Mouse (Mus musculus) embryonic facial prominence, embryonic 13.5 days (tissue): Measurements from ENCODE around the gene Tspan12. TPM values are rescaled to one million over a fixed set of nuclear protein-coding genes. Genes with fewer than 3 reads are reported as not detected.

Experiments
- ATAC-seq: fragments of 200-750 bp; cut with Nextera tagmentation; 2 replicates; pipeline ENCODE4 v1.8.0; 2017; ENCODE audit warnings: low read depth; ENCODE audit not compliant: insufficient number of reproducible peaks, insufficient read depth, low FRiP score, low TSS enrichment
- H3K27ac ChIP-seq: fragments of 300-500 bp; sonication (generic); 2 replicates; pipeline ENCODE4 v1.5.1; 2015; ENCODE audit warnings: moderate library complexity, mild to moderate bottlenecking, inconsistent platforms
- H3K27me3 ChIP-seq: fragments of 300-500 bp; sonication (generic); 2 replicates; pipeline ENCODE4 v1.6.1; 2015; ENCODE audit warnings: mild to moderate bottlenecking, inconsistent platforms
- H3K36me3 ChIP-seq: fragments of 300-500 bp; sonication (generic); 2 replicates; pipeline ENCODE4 v1.6.1; 2015; ENCODE audit warnings: mild to moderate bottlenecking, inconsistent platforms
- H3K4me1 ChIP-seq: fragments of 300-500 bp; sonication (generic); 2 replicates; pipeline ENCODE4 v1.6.1; 2015; ENCODE audit warnings: inconsistent platforms
- H3K4me2 ChIP-seq: fragments of 300-500 bp; sonication (generic); 2 replicates; pipeline ENCODE4 v1.6.1; 2015; ENCODE audit warnings: moderate library complexity, mild to moderate bottlenecking, inconsistent platforms
- H3K4me3 ChIP-seq: fragments of 300-500 bp; sonication (generic); 2 replicates; pipeline ENCODE4 v1.5.1; 2015; ENCODE audit warnings: mild to moderate bottlenecking, inconsistent platforms
- H3K9ac ChIP-seq: fragments of 300-500 bp; sonication (generic); 2 replicates; pipeline ENCODE4 v1.6.1; 2015; ENCODE audit warnings: mild to moderate bottlenecking, inconsistent platforms
- H3K9me3 ChIP-seq: fragments of 300-500 bp; sonication (generic); 2 replicates; pipeline ENCODE4 v1.6.1; 2016; ENCODE audit warnings: inconsistent platforms
- WGBS: fragments of 180-500 bp; shearing (Covaris S2); methylation state at CpG from one replicate; pipeline ENCODE4 v1.1.7; 2015; ENCODE audit warnings: mixed read lengths; 5-methylcytosine and 5-hydroxymethylcytosine counted together
- polyA plus RNA-seq: library from polyadenylated mRNA; unstranded; fragments of >200 nt; fragmentation: Nextera tagmentation; extraction: Ambion mirVana; gene quantifications from 2 replicates; pipeline ENCODE4 v1.2.1, GENCODE M21; 2015

The Tspan12 gene
- polyA plus RNA-seq, 1 experiment from 2014 or later = 31.5 TPM

DNA sequence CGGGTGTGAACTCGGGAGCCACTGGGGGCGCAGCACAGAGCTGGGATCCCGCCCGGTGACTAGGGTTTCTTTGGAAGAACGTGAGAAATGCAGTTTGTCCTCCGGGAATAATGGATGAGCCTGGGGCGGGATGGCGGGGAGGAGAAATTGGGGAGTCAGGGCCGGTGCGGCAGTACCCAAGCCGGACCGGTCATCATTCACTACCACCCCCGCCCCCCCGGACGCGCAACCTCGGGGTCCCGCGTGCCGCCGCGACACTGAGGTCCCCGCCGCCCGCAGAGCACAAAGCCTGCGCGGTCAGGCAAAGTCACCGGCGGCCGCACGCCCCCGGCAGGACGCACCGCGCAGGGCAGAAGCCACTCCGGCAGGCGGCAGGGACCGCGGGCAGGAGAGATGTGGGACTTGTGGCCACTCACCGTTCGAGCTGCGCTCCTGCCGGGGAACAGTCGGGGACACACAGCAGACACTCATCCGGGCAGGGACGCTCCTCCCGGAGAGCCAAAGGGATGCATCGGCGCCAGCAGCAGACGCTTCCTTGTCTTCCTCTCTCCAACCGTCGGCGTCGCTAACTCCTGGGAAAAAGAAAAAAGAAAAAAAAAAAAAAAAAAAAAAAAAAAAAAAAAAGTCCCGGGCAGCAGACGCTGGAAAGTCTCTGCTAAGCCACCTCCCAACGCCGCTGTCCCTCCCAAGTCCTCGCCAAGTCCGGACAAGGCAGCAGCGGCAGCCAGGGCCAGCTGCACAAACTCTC, 545 bp downstream of the Tspan12 start:
- H3K4me1 ChIP-seq = peaks cover 10% of the 10 kb centered on the region
- H3K36me3 ChIP-seq = no peaks in the 10 kb centered on the region
- H3K9ac ChIP-seq = peak overlapping the region; percentile 88
- peak overlapping the region; percentile 69 for H3K27ac ChIP-seq
- H3K9me3 ChIP-seq = no peaks in the 10 kb centered on the region
- H3K4me3 ChIP-seq = peak overlapping the region; percentile 79
- H3K27me3 ChIP-seq = no peaks in the 10 kb centered on the region
- WGBS = 1% methylated on average over 59 of the region's 62 CpGs
- ATAC-seq = peak; percentile 70
- peak overlapping the region; percentile 78 for H3K4me2 ChIP-seq

DNA sequence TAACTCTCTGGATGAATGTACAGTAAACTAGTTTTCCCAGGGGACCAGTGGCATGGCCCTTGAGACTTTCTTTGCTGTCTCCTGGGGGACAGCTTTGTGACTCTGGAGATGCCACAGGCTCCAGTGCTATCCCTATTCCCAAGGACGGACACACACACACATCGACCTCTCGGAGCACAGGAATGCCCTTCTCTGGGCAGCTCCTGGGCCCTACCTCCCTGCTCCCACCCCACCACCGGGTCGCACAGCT, 1.0 kb downstream of the Tspan12 start:
- Histone ChIP-seq H3K9ac (peak overlapping the region; percentile 88), H3K9me3 (no peaks in the 10 kb centered on the region), H3K27me3 (no peaks in the 10 kb centered on the region), H3K4me2 (peak overlapping the region; percentile 78), H3K4me1 (peaks cover 10% of the 10 kb centered on the region), H3K27ac (peak overlapping the region; percentile 69; the same call in 1 of the 2 replicates), H3K4me3 (peak overlapping the region; percentile 79), H3K36me3 (peaks cover 2% of the 10 kb centered on the region; the same call in 1 of the 2 replicates)
- 2% methylated on average over 5 of the region's 5 CpGs for WGBS
- peak; percentile 80 for ATAC-seq

DNA sequence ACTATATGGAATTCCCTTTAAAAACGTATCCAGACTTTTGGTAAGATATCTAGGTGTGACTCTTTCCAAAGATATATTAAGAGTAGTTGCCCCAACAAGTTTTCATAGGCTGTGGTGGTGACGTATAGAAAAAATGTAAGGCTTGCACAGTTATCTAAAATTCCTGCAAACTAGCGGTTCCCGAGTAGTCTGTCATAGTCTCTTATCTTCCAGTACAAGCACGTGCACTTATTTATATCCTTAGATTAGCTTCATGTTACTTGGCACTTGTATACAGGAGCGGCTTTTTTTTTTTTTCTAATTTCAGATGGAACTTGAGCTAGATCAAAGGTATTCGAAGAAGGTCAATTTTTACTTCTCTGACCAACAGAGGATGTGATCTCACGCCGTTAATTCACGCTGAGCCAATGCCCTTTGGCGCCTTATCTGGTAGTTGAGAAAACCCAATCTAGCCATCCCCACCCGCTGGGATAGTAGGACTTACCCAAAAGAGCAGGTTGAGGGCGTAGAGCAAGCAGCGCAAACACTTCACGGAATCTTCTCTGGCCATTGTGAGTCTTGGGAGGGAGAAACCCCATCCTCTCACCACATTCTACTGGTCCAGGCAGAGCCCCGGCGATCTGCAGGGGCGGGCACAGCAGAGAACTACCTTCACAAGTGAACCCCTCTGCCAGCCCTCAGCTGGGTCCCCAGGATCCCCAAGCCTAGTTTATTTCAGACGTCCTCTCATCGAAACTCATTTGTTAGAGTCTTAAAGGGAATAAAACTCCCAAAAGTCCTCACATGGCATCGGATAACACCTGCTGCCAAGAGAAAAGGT, 1.6 kb downstream of the Tspan12 start:
- 20% methylated on average over 21 of the region's 21 CpGs for WGBS
- no peak; the same call in 1 of the 2 replicates for ATAC-seq
- no peaks in the 10 kb centered on the region for H3K9me3 ChIP-seq
- H3K4me2 ChIP-seq = peak overlapping the region; percentile 78
- peak overlapping the region; percentile 88 for H3K9ac ChIP-seq
- H3K4me1 ChIP-seq = peaks cover 10% of the 10 kb centered on the region
- H3K27ac ChIP-seq = 0 out of 2 replicates have a peak overlapping the region, but pooled peaks have one; percentile 69
- peak overlapping the region; percentile 79 for H3K4me3 ChIP-seq
- H3K27me3 ChIP-seq = no peaks in the 10 kb centered on the region
- H3K36me3 ChIP-seq = peaks cover 6% of the 10 kb centered on the region; the same call in 1 of the 2 replicates

DNA sequence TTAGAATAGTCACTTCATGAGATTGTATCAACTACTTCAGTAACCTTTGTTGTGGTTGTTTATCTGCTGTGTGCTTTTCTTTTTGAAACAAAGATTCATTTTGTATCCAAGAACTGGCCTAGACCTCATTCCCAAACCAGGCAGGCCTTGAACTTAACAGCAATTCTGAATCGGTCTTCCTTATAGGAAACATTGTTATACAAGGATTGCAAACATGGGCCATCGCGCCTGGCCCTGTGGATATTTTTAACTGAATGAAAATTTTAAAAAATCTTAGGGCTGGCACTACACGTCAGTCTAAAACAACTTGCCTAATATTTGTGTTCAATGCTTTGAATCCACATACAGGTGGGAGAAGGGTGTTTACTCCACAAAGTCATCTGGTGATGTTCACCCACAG, 3.5 kb downstream of the Tspan12 start:
- H3K9me3 ChIP-seq = no peaks in the 10 kb centered on the region
- H3K27me3 ChIP-seq = no peaks in the 10 kb centered on the region
- no peak overlapping the region for H3K27ac ChIP-seq
- WGBS = 93% methylated on average over 4 of the region's 4 CpGs
- no peak overlapping the region for H3K9ac ChIP-seq
- H3K36me3 ChIP-seq = peaks cover 6% of the 10 kb centered on the region; the same call in 1 of the 2 replicates
- H3K4me1 ChIP-seq = peaks cover 10% of the 10 kb centered on the region
- no peak for ATAC-seq
- H3K4me3 ChIP-seq = no peak overlapping the region
- no peak overlapping the region for H3K4me2 ChIP-seq

DNA sequence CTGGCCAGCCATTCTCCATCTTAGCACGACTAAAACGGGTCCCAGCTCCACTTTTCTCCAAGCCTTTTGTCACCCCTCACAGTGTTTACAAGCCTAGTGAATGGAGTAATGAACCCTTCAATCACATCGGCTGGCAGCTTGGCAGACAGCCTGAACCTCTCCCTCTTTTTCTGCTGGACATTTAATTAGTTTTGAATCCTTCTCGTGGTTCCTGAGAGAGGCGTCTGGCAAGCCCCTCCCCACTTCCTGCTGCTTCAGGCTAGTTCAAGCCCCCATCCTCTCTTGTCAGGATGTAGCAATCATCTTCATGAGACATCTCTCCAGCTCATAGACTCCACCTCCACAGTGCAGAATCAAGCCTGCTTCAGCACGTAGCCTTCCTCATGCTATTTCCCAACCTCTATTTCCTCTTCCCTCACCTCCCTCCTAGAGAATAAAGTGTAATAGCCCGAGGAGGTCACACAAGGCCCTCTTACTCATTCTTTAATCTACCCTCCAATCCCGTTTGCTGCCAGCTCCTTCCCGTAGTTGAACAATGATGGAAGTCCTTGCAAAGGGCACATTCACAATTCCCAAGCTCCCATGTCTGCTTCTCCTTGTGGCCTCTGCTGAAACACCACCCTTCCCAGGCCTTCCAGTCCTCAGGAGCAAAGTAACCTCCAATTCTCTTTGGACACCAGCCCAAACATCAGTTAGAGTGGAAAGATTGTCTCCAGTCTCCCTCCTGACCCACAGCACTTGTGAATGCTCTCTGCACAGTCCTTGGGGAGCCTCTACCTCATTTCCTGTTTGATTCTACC, 12.1 kb downstream of the Tspan12 start:
- Histone ChIP-seq H3K27me3 (no peaks in the 10 kb centered on the region), H3K27ac (no peak overlapping the region), H3K9ac (no peak overlapping the region), H3K9me3 (no peaks in the 10 kb centered on the region), H3K36me3 (0 out of 2 replicates have a peak, but pooled peaks cover 7% of the 10 kb centered on the region), H3K4me3 (no peak overlapping the region), H3K4me2 (no peak overlapping the region), H3K4me1 (0 out of 2 replicates have a peak, but pooled peaks cover 7% of the 10 kb centered on the region)
- 33% methylated on average over 9 of the region's 9 CpGs for WGBS
- no peak for ATAC-seq

DNA sequence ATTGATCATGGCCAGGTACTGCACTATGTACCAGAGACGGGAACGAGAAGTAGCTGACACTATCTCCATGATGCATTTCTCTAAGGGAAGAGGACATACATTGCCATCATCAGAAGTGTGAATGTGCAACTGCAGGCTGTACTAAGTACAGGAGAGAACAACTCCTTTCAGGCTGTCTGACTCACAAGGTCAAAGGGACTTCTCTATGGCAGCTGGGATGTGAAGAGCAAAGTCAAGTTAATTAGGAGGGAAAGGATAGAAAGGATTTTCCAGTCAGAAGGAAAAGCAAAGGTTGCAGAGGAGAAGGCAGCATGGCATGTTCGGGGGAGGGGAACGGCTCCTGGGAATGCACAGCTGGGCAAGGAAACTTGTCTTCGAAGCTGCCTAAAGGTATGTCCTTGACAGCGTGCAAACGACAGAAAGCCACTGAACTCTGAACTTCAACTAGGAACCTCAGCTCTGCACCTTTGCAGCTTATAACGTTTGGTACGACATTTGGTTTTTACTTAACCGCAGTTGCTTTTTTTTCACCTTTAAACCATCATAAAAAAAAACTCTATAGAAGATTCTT, 13.0 kb downstream of the Tspan12 start:
- Histone ChIP-seq H3K27me3 (no peaks in the 10 kb centered on the region), H3K36me3 (0 out of 2 replicates have a peak, but pooled peaks cover 9% of the 10 kb centered on the region), H3K4me2 (no peak overlapping the region), H3K27ac (no peak overlapping the region), H3K9ac (no peak overlapping the region), H3K4me3 (no peak overlapping the region), H3K4me1 (0 out of 2 replicates have a peak, but pooled peaks cover 7% of the 10 kb centered on the region), H3K9me3 (no peaks in the 10 kb centered on the region)
- no peak for ATAC-seq
- 63% methylated on average over 10 of the region's 10 CpGs for WGBS

DNA sequence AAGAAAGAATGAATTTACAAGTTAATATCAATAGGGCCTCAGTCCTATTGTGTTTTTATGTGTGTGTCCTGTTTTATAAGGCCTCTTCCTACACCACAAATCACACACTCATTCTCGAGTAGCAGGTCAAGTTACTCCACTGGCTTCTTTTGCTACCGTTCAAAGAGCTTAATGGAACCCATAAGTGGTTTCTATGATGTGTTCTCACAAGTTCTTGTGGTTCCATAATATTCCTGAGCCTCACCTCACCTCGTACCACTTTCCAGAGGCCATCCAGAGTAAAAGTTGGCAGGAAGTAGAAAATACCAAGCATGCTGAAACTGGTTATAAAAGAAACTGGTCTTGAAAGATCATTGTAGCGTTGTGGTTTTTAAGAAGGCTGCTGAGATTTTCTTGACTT, 18.8 kb downstream of the Tspan12 start:
- Histone ChIP-seq H3K27me3 (no peaks in the 10 kb centered on the region), H3K9ac (no peak overlapping the region), H3K9me3 (no peaks in the 10 kb centered on the region), H3K4me2 (no peak overlapping the region), H3K36me3 (peaks cover 17% of the 10 kb centered on the region; the same call in 1 of the 2 replicates), H3K27ac (no peak overlapping the region), H3K4me1 (peaks cover 3% of the 10 kb centered on the region; the same call in 1 of the 2 replicates), H3K4me3 (no peak overlapping the region)
- no peak for ATAC-seq
- 73% methylated on average over 4 of the region's 4 CpGs for WGBS

DNA sequence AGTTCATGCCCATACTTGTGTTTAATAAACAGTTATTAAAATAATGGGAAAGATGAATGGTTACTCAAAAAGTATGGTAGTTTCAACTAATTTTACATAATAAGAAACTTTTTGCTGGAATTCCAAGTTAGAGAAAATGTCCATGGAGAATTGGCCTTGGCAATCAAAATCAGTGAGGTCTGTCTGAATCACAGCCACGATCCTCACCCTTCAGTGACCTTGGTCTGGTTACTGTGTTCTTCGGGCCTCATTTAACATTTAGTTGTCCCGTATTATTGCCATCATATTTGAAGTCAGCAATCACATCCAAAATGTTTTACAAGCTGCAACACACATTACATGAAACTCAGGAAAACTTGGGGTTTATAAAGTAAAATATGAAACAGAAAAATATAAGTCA, 20.4 kb downstream of the Tspan12 start:
- no peak overlapping the region for H3K9ac ChIP-seq
- no peak overlapping the region for H3K27ac ChIP-seq
- H3K9me3 ChIP-seq = no peaks in the 10 kb centered on the region
- peaks cover 17% of the 10 kb centered on the region; the same call in 1 of the 2 replicates for H3K36me3 ChIP-seq
- no peaks in the 10 kb centered on the region for H3K27me3 ChIP-seq
- ATAC-seq = no peak
- 73% methylated on average over 3 of the region's 3 CpGs for WGBS
- no peak overlapping the region for H3K4me2 ChIP-seq
- H3K4me1 ChIP-seq = peaks cover 3% of the 10 kb centered on the region; the same call in 1 of the 2 replicates
- no peak overlapping the region for H3K4me3 ChIP-seq

DNA sequence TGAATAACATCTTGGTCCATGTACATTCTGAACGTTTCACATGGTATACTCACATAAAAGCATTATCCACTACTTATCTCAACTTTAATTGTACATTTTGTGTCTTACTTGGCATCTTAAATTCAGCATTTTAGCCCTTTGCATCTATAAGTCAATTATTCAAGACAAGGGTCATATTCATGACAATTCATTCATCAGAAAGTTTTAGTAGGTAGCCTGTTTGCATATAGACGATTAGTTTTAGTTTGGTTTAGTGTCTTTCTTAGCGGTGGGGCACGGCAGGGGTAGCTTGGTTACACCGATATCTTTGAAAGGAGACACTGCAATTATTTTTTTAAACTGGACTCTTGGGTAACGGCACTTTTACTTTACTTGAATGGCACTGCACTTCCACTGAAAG, 21.4 kb downstream of the Tspan12 start:
- H3K9ac ChIP-seq = no peak overlapping the region
- H3K27ac ChIP-seq = no peak overlapping the region
- no peak for ATAC-seq
- H3K4me1 ChIP-seq = peaks cover 3% of the 10 kb centered on the region; the same call in 1 of the 2 replicates
- 80% methylated on average over 6 of the region's 6 CpGs for WGBS
- no peaks in the 10 kb centered on the region for H3K27me3 ChIP-seq
- peaks cover 16% of the 10 kb centered on the region; the same call in 1 of the 2 replicates for H3K36me3 ChIP-seq
- no peaks in the 10 kb centered on the region for H3K9me3 ChIP-seq
- no peak overlapping the region for H3K4me3 ChIP-seq
- H3K4me2 ChIP-seq = no peak overlapping the region

DNA sequence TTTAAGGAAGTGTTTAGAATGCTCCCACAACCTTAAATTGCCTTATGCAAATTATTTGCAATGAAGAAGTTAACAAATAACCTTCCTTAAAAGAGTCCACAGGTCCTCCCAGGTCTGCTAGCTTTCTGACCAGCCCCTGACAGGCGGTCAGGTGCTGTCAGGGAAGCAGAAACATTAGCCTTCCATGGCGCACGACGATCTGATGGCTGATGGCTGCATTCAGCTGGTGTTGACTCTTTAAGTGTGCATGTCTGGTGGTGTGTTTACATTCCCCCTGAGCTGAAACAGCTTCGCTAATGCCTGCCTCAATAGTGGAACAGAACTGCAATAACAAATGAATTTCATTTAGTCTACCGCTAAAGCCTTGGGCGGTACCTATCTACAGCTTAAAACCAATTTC, 22.4 kb downstream of the Tspan12 start:
- ATAC-seq = no peak
- H3K27me3 ChIP-seq = no peaks in the 10 kb centered on the region
- no peak overlapping the region for H3K4me3 ChIP-seq
- peaks cover 10% of the 10 kb centered on the region; the same call in 1 of the 2 replicates for H3K36me3 ChIP-seq
- H3K4me1 ChIP-seq = peaks cover 3% of the 10 kb centered on the region; the same call in 1 of the 2 replicates
- no peaks in the 10 kb centered on the region for H3K9me3 ChIP-seq
- no peak overlapping the region for H3K4me2 ChIP-seq
- no peak overlapping the region for H3K9ac ChIP-seq
- H3K27ac ChIP-seq = no peak overlapping the region
- WGBS = 79% methylated on average over 7 of the region's 7 CpGs

DNA sequence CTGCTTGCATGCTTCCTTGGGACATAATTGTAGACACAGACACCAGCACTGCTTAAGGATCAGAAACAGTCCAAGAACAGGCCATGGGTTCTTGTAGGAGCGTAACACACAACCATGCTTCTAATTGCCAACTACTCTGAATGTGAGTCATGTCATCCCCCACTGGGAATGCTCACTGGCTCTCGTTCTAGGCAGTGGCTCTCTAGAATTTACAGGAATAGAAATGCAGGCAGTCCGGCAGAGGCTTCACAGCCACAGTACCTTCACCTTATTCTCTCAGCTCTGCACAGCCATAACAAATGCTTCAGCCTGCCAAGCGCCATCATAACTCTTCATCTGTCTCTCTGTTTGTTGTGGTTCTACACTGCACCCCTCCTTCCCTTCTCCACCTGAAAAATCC, 23.9 kb downstream of the Tspan12 start:
- H3K4me2 ChIP-seq = no peak overlapping the region
- peaks cover 3% of the 10 kb centered on the region; the same call in 1 of the 2 replicates for H3K4me1 ChIP-seq
- WGBS = 79% methylated on average over 4 of the region's 4 CpGs
- H3K9me3 ChIP-seq = no peaks in the 10 kb centered on the region
- H3K36me3 ChIP-seq = peaks cover 6% of the 10 kb centered on the region; the same call in 1 of the 2 replicates
- no peak overlapping the region for H3K9ac ChIP-seq
- ATAC-seq = no peak
- H3K27me3 ChIP-seq = no peaks in the 10 kb centered on the region
- H3K4me3 ChIP-seq = no peak overlapping the region
- H3K27ac ChIP-seq = no peak overlapping the region
